Mouse (Mus musculus) kidney, postnatal 4 days (tissue): ENCODE data around the gene Epb41l1.

Experiments
- DNase-seq, 2 experiments: peaks; one replicate each; pipeline ENCODE4 v3.0.0; 2021; ENCODE audit warnings: mixed read lengths in 2 of 2

Epb41l1 gene

GRCm38 (mm10) chr2:156460470-156460869, 39.8 kb downstream of the Epb41l1 start:
- DNase-seq = peak; percentile 68 to 75

GRCm38 (mm10) chr2:156462154-156463029, 41.7 kb downstream of the Epb41l1 start:
- peak in 1 of 2 experiments; percentile 40 for DNase-seq

DNA sequence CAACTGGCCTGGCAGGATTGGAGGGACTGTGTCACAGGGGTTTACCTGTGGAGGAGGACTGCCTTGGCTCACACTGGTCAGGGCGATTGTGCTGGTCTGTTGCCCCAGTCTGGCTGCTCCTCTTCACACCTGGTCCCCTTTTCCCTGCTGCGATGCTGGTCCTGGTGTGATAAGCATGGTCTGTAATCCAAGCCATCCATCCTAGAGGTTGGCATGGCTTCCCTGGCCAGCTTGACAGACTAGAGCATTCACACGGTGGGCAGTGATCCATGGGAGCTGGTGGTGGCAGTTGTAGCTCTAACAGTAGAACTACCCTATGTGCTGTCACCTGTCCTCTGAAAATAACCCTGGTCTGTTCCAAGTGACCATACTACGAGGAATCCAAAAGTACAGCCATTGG, 43.7 kb downstream of the Epb41l1 start:
- DNase-seq = no peak

DNA sequence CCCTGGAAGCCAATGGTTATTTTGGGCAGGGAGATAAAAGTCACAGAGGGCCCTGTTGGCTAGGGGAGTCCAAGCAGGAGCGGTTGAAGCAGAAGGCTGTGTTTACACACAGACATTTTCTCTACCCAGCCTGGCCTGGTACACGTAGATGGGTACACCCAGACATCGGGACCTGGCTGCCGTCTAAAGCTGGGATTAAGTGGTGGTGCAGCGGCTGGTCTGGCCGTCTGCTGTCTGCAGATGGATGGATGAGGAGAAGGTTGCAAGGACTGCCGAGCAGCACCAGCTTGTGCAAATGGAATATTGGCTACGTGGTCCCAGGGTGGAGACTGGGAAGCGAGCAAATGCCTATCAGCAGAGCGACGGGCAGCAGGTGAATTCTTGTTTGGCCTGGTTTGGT, 46.8 kb downstream of the Epb41l1 start:
- no peak for DNase-seq

DNA sequence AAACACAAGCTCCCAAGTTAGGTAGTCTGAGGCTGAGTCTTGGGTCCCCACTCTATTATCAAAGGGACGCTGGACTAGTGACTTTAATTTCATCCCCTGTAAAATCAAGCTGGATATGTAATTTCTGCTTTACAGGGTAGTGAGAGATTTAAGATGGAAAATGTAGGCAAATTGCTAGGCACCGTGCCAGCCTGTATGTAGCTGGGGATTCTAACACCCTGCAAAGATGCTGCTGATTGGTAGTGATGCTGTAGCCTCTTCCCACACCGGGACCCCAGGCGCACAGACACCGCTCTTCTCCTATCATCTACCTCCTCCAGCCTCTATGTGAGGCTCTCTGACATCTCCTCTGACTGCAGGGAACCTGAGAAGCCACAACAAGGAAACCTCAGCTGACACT, 48.2 kb downstream of the Epb41l1 start:
- no peak for DNase-seq

- no peak for DNase-seq
Observed at GRCm38 (mm10) chr2:156469508-156469907, 48.8 kb downstream of the Epb41l1 start.

- DNase-seq = no peak
Observed at GRCm38 (mm10) chr2:156470938-156471337, 50.2 kb downstream of the Epb41l1 start.

DNA sequence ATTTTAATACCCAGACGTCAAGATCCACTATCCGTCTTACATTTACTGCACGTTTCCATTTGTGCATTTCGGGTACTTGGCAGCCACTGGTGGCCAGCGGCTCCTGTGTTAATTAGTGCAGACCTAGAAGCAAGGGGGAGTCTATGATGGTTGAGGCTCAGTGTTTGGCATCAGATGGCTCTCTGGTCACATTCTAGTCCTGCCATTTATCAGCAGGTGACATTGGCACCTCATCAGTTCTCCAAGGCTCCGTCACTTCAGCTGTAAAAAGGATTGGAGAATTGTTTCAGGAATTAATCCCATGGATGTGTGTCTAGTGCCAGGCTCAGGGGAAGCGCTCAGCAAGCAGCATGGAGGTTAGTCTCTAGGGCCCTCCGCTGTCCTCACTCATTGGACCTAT, 51.6 kb downstream of the Epb41l1 start:
- no peak for DNase-seq

GRCm38 (mm10) chr2:156473696-156474095, 53.0 kb downstream of the Epb41l1 start:
- DNase-seq = no peak

- DNase-seq = peak in 1 of 2 experiments; percentile 31
Observed at GRCm38 (mm10) chr2:156474111-156474510, 53.4 kb downstream of the Epb41l1 start.

GRCm38 (mm10) chr2:156474891-156475284, 54.2 kb downstream of the Epb41l1 start:
- DNase-seq = peak; percentile 59 to 67

GRCm38 (mm10) chr2:156475285-156476110, 54.8 kb downstream of the Epb41l1 start:
- peak; percentile 76 to 83 for DNase-seq

GRCm38 (mm10) chr2:156476111-156476747, 55.5 kb downstream of the Epb41l1 start:
- DNase-seq = no peak

DNA sequence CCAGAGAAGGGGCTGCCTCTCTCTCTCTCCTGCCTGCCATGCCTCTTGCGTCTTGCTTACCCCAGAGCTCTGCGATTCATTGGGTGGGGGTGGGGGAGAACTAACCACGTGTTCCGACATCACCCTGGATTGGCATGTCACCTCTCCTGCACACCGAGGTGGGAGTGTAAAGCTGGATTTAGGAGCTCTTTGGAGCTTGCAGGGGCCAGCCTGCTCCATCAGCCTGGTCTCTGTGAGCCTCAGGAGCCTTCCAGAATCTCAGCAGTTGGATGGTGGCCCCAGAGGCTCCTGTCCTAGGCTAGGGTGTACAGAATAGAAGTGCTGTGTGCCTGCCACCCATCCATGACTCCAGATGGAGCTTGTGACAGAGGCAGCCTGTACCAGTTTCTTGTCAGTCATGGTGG, 56.0 kb downstream of the Epb41l1 start:
- no peak for DNase-seq

- DNase-seq = no peak
Observed at GRCm38 (mm10) chr2:156478046-156478690, 57.5 kb downstream of the Epb41l1 start.

GRCm38 (mm10) chr2:156479833-156480232, 59.1 kb downstream of the Epb41l1 start:
- no peak for DNase-seq

GRCm38 (mm10) chr2:156480267-156480666, 59.6 kb downstream of the Epb41l1 start:
- DNase-seq = no peak

- peak; percentile 79 to 82 for DNase-seq
Observed at GRCm38 (mm10) chr2:156482299-156482698, 61.6 kb downstream of the Epb41l1 start.

GRCm38 (mm10) chr2:156482764-156483163, 62.1 kb downstream of the Epb41l1 start:
- DNase-seq = no peak

DNA sequence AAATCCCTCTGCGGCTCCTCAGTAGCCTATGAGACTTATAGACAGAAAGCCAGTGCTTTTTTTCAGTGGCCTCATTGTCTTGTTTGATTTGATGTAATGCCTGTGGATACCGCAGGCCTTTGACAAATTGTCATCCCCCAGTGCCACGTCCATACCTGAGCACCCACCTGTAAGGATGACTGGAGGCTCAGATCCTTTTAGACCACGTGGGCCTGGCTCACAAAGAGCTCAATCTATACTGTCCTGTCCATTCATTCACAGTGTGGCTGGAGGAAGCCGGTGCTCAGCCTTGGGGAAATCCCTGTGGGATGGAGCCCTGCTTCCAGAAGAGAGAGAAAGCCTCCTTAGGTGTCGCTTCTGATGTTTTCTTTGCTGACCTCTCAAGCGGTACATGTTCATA, 62.5 kb downstream of the Epb41l1 start:
- DNase-seq = no peak

DNA sequence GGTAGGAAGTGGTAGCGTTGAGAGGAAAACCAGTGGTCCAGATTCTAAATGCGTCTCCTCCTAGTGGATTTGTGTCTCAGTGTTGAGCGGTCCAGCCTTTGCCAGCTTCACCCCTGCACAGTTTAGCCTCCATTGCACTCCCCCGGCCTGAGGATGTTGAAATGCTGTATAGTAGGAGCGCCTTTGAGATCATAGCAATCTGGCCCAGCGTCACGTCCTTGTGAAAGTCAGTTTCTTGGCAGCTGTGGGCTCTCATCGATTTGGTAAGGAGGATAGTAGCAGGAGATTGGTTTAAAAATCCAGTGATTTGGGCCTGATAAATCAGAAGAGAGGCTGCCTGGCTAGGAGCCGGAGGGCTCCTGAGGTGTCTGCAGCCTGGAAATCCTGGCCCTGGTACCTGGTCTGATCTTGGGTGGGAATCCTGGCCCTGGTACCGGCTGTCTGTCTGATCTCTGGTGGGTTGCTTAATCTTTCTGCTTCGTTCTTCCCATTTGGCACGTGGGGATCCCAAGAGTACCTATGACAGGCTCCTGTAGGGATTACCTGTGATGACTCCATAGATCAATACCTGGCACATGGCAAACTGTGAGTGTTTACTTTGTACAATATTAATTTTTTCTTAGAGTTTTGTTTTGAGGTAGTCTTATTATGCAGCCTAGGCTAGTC, 65.5 kb downstream of the Epb41l1 start:
- no peak for DNase-seq

GRCm38 (mm10) chr2:156487589-156488160, 67.0 kb downstream of the Epb41l1 start:
- no peak for DNase-seq
